Mouse (Mus musculus) brain, embryonic 14.5 days (tissue): ENCODE measurements around the gene Pla2g4b.

Experiments
- CTCF ChIP-seq: fragments of 200-500 bp; IDR thresholded peaks from 2 replicates; pipeline ENCODE4 v1.5.1; 2012; ENCODE audit warnings: inconsistent platforms, mild to moderate bottlenecking, moderate library complexity, borderline replicate concordance; ENCODE audit not compliant: insufficient read depth, insufficient read length; ENCODE audit errors: extremely low read depth
- POLR2A ChIP-seq: fragments of 200-500 bp; IDR thresholded peaks from 2 replicates; pipeline ENCODE4 v1.6.1; 2012; ENCODE audit warnings: mild to moderate bottlenecking, inconsistent platforms, borderline replicate concordance; ENCODE audit not compliant: poor library complexity, insufficient read depth, insufficient read length, severe bottlenecking; ENCODE audit errors: extremely low read depth

- no peak for TF ChIP-seq POLR2A
- TF ChIP-seq CTCF = no peak
Observed at GRCm38 (mm10) chr2:119999731-120000130, 33.5 kb upstream of the Pla2g4b start.
